In the genomic region with DNA sequence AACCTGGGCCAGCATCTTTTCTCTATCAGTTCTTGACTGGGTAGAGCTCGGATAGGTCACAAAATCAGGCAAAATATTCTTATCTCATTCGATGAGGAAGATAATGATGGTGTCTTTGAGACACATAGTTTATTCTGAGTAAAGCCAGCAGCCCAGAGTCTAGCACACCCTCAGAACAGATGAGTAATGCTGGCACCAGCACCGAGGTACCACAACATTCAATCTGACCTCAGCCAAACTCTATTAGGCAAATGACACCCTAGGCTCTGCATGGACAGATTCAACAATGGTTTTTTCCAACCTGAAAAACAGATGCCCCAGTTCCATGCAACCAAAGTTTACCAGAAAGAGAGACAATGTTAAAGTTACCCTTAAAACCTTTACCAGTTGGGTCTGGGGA, we compare ENCODE assay signal across 15 mouse cellular contexts.
"Had no signal": no experiment of that assay in that cellular context is flagged by ENCODE, and none has a peak within 500 bp of the region (broad histone marks: within the 10 kb centered on the region; RNA-seq: fewer than 3 reads in every experiment).

No protein-coding gene starts in this region.

- H3K36me3 ChIP-seq: lung, embryonic 15.5 days; neural tube, embryonic 12.5 days had no signal

- H3K4me3 ChIP-seq: lung, embryonic 15.5 days; megakaryocyte, embryonic 14.5 days; midbrain, embryonic 13.5 days; midbrain, embryonic 15.5 days; neural tube, embryonic 12.5 days had no signal

- H3K9me3 ChIP-seq: lung, embryonic 15.5 days; megakaryocyte, embryonic 14.5 days; midbrain, embryonic 13.5 days; midbrain, embryonic 15.5 days; neural tube, embryonic 12.5 days had no signal

- H3K27me3 ChIP-seq: lung, embryonic 15.5 days; megakaryocyte, embryonic 14.5 days; midbrain, embryonic 13.5 days; midbrain, embryonic 15.5 days; neural tube, embryonic 12.5 days had no signal

- H3K4me1 ChIP-seq: lung, embryonic 15.5 days; megakaryocyte, embryonic 14.5 days; midbrain, embryonic 15.5 days; neural tube, embryonic 12.5 days had no signal

- H3K27ac ChIP-seq: lung, embryonic 15.5 days; macrophage; midbrain, embryonic 13.5 days; midbrain, embryonic 15.5 days; neural tube, embryonic 12.5 days had no signal

- H3K9ac ChIP-seq: liver, postnatal 0 days; lung, embryonic 15.5 days; midbrain, embryonic 13.5 days; midbrain, embryonic 15.5 days; neural tube, embryonic 12.5 days had no signal

- DNase-seq: liver, postnatal 0 days; lung, adult 2 months; lung, postnatal 14 days; lung, postnatal 36 days; right cerebral cortex, postnatal 14 days; thymus, adult 18-20 months; thymus, postnatal 14 days; thymus, postnatal 36 days had no signal

- H3K4me2 ChIP-seq: lung, embryonic 15.5 days; midbrain, embryonic 11.5 days; midbrain, embryonic 13.5 days; midbrain, embryonic 15.5 days; neural tube, embryonic 12.5 days had no signal
